Mouse (Mus musculus): ENCODE results near the gene Lamb3.

The Lamb3 gene

DNA sequence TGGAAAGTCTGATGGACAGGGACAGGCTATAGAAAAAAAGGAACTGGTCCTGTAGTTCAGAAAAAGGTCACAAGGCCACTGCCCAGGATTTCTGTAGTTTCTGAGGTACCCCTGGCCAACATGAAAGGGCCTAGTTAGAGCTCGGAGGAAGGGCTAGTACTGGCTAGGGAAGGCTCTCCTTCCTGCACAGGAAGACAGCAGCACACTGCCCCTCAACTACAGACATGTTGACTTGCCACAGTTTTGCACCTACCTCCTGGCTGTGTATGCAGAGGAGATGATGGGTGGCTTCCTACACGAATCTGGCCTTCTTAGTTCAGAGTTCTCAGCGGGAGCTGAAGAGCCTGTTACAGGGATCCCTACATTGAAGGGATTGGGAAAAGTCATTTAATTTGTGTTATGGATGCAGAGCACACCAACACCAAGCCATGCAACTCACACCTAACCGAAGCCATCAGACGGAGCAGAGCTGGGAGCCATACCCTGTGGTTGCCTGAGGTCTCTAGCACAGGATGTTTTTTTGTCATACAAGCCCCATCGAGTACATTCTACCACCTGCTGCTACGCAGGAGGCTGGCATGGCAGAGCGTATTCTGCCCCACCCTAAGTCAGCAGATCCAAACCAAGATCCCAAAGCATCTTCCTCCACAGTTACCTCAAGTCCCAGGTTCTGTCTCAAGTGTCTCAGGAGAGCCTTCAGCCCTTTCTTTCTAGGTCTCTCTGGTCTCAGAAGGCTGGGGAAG, 6.7 kb upstream of the Lamb3 start:
- DNase-seq (ENCODE audit: low read depth, low spot score), result no peak

DNA sequence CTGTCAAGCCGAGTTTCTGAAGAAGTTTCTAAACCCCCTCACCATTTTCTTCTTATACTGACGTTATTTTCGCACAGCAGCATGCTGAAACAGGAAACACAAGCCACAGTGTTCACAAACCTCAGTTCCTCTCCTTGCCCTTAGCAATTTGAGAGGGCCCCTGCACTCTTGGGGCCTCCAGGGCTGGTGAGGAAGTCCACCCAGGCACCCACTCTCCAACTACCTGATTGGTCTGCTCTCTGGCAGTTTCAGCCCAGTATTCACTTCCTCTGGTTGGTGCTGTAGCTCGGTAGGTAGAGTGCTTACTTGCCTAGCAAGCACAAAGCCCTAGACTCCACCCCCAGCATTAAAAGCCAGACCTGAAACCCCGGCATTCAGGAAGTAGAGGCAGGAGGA, 6.1 kb upstream of the Lamb3 start, which contains the start of gene Traf3ip3:
Gene Traf3ip3, minus strand, starts transcription at position 321 of the 396 bp plus-strand sequence.
- DNase-seq (ENCODE audit: low read depth, low spot score), result no peak

DNA sequence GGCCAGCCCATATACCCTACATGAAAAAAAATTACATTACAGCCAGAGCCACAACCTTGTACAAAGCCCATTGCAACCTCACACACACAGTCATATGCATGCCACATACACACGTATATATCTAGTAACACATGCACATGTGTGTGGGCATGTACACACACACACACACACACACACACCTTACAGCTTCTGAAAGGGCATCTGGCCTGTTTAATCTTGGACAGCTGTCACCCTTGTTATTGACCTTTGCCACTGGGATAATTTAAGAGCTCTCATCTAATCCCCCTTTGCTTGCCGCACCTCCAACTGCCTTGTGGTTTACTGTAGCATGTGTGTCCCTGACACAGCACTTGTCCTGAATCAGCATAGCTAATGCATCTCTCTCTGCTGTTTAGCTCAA, 3.7 kb upstream of the Lamb3 start:
- no peak for DNase-seq (ENCODE audit: low read depth, low spot score)

DNA sequence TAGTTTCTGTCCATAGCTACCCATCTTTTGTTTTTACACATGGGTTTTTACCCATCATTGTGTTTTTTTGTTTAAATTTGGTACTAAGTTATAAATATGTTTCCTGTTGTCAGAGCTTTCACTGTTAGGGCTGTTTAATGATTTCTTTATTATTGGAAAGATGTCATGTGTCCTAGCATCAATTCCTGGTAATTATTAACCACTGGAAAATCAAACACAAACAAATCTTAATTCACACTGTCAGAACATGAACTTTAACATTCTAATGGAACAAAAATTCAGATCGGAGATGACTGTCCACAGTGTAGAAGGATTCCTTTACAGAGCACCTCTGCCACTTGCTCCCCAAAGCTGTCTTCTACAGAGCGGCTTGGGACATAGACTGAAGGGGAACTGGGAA, 2.1 kb upstream of the Lamb3 start:
- DNase-seq (ENCODE audit: low read depth, low spot score), result no peak

DNA sequence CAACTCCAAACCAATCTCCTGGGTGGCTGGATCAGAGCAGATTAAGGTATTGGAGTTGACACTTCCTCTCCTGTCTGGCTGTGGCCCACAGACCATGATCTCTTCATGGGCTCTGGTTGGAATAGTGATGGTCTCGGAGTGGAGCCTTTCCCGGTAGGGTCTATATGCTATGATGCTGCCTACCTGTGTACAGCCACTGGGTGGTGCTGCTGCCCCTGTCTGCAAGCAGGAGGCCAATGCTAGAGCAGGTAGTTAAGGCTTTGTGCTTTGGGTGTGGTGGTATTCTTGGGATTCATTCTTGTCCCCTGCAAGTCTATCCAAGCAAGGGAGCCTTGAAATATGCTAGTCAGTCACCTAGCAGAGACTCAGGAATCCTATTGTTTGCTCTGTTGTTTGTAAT, 679 bp downstream of the Lamb3 start:
- DNase-seq (ENCODE audit: low read depth, low spot score), result no peak

DNA sequence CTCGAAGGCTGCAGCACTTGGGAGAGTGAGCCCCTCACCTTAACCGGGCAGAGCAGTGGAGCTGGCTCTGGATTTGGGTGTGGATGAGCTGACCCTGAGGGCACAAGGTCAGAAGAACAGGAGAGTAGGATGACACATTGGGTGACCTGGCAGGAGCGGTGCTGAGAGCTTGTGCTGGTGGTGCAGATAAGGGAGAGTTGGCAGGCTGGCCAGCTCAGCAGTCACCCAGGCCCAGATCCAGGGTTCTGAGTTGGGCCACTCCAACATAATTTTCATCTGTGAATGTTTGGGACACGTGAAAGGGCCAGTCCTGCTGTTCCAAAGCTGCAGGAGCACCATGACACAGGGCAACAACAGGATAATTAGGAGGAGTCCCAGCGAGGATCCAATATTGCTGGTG, 3.9 kb downstream of the Lamb3 start:
- DNase-seq (ENCODE audit: low read depth, low spot score), result no peak

DNA sequence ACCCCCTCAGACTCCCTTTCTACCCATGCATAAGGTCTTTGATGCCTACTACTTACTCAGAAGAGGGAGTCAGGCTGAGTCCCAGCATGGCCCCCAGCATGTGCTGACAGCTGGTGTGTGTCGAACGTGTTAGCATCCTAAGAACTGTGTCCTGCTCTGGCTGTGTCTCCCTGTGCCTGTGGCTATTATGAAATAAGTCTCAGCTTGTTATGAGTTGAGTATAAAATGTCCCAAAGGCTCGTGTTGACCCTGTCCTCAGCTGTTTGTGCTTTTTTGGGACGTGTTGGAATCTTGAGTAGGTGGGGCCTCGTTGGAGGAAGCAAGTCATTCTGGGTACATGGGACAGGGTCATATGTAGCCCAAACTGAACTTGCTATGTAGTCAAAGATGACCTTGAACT, 6.6 kb downstream of the Lamb3 start:
- no peak for DNase-seq (ENCODE audit: low read depth, low spot score)

DNA sequence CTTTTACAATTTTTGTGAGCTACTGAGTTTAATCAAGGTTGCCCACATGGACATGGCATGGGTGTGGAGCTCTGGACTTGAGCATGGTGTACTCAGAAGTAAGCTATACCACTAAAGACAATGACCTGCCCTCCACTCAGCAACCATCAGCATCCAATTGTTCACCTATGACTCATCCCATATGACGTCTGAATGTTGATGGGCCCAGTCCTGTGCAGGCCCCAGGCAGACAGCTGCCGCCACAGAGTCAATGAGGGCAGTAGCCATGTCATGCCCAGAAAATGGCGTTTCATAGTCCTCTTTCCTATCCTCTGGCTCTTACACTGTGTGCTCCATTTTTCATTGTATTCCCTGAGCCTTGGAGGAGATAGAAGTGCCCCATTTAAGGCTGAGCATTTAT, 8.5 kb downstream of the Lamb3 start:
- DNase-seq (ENCODE audit: low read depth, low spot score), result no peak

DNA sequence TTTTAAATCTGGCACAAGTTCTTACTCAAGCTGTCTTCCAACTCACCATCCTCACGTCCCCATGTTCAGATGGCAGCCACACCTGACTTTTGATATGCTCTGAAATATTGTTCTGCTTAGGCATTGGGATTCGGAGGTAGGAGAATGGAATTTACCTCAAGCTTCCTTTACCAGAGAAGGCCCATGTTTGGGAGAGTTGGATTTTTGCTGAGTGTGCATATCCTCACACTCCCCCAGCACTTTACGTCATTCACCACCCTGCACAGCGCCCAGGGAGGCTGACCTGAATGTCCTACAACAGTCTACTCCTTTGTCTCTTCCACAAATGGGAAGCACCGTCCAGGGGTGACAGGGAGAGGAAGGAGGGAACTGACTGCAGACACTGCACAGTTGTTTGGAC, 12.9 kb downstream of the Lamb3 start:
- DNase-seq (ENCODE audit: low read depth, low spot score), result no peak

DNA sequence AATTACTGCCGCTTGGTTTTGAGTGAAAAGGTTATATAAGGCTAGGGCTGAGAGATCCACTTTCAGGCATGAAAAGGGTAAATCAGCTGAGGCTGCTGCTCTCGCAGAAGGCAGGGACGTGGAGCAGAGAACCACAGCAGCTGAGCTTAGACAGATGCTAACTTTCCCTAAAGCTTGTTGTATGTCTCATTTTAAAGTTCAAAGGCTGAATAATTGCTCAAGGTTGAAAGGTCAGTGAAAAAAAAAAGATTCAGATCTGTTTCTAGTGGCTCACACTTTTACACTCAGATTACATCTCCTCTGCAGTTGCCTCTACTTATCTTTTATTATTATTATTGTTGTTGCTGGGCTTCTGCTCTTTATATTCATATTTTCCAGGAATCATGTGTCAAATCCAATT, 18.0 kb downstream of the Lamb3 start:
- DNase-seq (ENCODE audit: low read depth, low spot score), result no peak

DNA sequence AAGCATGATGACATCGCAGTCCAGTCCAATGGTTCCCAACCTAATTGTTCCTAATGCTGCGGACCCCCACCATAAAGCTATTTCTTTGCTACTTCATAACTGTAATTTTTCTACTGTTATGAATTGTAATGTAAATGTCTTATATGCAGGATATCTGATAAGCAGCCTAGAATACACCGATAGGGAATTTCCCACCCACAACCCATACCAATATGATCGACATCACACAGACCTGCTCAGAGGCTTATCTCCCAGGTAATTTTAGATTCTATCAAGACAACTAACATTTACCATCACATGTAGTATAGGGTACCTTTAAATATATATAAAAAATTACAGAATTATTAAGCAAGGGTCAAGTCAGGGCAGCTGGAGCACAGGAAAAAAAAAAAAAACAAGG, 18.6 kb downstream of the Lamb3 start:
- DNase-seq (ENCODE audit: low read depth, low spot score), result no peak

DNA sequence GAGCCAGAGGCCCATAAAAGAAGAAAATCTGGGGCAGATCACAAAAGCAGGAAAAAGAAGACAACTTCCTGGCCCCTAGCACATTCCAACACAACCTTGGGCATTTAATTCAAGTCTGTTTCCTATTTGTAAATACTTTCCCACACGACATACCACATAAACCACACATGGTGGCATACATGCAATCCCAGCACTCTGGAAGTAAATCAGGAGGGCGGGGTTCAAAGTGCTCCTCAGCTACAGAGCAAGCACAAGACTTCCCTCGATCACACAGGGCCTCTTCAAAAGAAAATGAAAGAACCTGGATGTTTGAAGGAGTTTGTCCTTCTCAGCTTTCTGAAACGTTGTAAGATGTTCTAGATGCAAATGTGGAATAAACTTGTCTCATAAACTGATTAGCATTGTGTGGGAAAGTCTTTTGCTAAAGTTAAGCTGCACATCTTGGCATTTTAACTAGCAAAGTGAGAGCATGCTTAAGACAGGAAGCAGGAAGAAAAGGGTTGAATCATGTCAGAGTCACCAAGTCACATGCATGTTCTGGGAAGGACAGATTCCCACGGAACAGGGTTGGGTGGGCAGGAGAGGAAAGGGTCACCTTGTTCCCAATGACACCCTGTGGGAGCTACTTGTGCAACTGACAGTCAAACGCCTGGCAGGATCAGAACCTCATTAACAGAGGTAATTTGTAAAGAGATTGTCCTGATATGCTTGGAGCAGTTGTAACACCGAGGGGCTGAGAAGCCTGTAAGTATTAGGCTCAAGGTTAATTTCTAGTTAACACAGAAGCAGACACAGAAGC, 19.4 kb downstream of the Lamb3 start:
- no peak for DNase-seq (ENCODE audit: low read depth, low spot score)

DNA sequence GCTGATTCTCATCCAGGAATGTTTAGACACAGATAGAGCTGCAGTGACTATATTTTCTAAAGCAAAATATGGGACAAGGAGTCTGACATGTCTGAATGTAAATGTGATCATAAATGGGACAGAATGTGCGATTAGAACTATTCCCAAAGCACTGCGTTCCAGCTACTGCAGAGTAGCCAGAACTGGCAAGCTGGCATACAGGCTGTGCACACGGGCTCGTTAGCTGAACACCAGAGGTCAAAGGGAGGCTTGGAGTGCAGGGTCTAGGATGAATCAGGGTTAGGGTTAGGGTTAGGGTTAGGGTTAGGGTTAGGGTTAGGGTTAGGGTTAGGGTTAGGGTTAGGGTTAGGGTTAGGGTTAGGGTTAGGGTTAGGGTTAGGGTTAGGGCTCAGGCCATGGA, 20.0 kb downstream of the Lamb3 start:
- DNase-seq (ENCODE audit: low read depth, low spot score), result no peak

DNA sequence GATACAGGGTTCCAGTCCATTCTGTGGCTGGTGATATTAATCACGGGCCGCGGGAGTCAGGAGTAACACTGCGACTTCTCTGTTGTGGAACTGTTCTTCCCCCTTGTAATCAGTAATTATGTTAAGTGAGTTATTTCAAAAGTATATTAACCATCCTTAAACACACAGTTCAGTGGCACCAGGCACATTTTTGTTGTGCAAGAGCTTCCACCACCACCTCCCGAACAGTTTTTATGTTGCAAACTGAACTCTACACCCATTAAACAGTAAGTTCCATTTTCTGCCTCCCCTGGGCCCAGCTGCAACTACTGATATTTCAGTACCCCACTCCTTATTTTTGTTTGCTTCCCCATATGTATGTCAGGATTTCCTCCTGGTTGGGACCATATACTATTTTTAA, 22.1 kb downstream of the Lamb3 start:
- DNase-seq (ENCODE audit: low read depth, low spot score), result no peak

DNA sequence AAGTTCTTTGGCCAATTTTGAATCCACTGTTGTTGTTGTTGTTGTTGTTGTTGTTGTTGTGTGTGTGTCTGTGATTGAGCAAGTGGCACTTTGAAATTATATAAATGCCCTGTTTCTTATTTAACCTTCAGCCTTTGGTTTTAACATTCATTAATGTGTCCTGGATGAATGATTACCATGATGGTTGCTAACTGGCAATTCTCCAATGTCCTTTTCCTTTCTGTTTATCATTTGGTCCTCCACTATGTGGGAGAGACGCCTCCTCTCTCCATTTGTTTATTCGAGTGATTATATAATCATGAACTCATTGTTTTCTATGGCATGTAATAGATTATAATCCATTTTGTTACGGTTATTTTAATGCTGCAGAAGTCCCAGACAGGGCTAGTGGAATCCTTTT, 23.0 kb downstream of the Lamb3 start:
- DNase-seq (ENCODE audit: low read depth, low spot score), result no peak

DNA sequence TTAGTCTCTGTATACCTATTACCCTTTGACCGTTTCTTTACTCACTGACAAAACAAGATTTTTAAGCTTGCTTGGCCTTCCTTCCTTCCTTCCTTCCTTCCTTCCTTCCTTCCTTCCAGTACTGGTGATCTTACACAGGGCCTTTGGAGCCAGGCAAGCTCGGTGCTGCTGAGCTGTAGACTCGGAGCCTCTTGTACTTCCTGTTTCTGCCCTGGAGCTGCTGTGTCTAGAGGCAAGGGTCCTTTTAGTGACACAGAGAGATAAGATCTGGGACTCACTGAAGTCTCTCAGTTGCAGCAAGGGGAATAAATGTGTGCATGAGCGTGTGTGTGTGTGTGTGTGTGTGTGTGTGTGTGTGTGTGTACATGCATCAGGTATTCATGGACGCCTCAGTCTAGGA, 23.4 kb downstream of the Lamb3 start:
- DNase-seq (ENCODE audit: low read depth, low spot score), result no peak

DNA sequence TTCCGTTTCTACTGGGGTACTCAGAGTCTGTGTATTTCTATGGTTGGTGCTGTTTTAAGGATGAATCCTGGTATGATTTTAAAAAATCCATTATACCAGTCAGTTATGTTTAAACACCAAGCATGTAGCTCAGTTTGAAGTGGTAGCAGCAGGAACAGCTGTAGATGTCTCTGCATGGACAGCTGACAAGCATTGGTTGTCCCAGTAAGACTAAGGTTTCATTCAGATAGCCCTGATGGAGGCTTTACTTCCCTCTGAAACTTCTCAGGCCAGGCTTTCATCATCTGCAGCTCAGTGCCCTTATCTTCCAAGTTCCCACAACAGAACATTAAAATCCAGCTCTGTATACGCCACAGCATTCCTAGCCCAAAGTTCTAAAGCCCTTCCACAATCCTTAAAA, 25.2 kb downstream of the Lamb3 start:
- no peak for DNase-seq (ENCODE audit: low read depth, low spot score)

DNA sequence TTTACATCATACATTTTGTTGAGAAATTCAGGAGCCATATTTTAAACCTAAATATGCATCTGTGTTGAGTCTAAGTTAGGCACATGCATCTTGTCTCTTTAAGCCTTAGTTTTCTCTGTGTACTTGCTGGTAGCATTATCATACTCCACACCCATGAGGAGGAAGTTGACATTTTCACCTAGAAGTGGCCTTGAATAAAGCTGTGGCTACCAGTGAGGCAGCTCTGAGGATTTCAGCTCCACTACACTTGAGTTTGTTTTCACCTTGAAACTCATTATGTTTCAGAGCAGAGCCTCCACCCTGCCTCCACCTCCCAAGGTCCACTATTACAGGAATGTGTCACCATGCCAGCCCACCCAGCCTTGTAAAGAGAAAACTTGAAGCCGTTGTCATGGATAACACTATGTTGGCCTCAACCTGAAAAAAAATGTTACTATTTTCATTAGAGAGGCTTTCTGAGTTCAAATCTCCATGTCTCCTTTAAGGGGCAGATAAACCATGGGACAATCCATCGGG, 26.7 kb downstream of the Lamb3 start:
- DNase-seq (ENCODE audit: low read depth, low spot score), result no peak

DNA sequence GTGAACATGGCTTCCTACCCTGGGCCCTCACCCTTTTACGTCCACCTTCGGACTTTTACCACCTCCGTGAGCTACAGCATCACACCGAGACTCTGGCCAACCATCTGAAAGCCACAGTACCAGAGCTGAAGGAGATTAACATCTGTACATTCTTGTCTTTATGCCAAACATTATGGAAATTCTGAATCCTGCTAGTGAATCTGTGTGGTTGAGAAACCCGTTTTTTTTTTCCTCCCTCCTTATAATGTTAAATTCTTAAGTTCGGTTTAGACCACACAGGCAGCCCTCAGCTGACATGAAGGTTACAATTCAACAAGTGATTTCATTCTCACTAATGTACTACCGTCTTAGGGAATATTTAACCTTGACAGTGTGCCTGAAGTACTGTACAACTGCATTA, 27.4 kb downstream of the Lamb3 start:
- DNase-seq (ENCODE audit: low read depth, low spot score), result no peak

DNA sequence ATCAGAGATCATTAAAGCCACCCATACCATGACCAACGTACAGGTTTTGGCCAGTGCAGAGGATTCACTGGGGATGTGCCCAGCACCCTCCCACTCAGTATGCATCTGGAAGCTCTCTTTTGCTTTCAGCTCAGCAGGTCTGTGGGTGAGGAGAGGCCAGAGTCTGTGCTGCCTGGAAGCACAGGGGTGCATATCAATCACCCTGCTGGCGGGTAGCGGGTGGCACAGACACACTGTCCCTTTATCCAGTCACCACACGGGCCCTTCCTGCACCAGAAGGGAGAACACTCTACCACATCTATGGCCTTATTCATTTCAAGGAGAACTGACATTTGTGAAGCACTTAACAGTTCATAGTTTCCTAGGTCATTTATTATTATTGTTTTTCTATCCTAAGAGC, 30.9 kb downstream of the Lamb3 start:
- no peak for DNase-seq (ENCODE audit: low read depth, low spot score)

DNA sequence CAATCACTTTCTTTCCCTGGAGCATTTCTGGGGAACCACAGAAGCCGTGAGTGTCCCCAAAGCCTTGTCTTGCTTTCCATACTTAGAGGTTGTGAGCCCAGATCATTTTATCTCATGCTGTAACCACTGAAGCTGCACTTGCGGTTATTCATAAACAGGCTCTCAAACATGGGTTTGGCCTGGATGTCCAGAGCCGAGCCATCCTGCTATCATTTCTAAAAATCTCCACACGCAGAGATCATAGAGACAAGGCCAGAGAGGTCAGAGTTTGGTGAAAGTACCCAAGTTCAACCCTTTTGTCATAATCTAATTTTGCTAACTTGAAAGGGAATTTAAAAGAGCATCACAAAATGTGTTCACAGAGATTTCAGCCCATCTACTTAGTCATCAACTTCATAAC, 33.9 kb downstream of the Lamb3 start:
- no peak for DNase-seq (ENCODE audit: low read depth, low spot score)

DNA sequence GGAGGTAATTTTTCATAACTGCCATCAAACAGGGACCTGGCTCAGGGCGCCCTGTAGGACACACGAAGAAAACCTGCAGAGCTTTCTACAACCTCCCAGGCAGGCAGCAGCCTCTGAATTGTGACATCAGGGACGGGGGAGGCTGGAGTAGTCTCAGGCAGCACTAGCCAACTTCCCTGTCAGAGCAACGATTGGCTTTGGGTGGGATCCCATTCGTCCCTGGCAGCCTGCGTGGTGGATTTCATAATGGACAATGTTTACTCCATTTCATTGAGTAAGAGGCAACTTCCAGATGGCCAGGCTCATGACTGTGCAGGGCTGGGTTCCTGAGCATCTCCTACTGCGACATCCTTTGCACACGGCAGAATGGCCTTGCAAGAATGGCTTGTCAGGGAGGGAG, 34.7 kb downstream of the Lamb3 start:
- DNase-seq (ENCODE audit: low read depth, low spot score), result no peak

DNA sequence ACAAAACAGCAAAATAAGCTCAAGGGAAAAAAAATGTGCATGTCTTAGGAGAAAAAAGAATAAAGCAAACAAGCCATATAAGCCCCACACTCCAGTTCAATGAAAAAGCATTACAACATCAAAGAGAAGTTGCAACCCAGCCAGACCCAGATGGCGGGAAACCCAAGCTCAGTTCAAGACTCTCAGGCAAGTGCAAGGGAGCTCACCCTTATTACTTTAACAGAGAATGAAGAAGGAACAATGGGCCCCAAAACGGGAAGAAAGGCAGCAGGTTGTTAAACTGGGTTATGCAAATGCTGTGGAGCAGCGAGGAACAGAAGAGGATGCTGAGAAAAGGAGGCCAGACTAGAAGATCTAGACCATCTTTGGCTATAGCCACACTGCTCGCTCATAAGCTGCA, 35.4 kb downstream of the Lamb3 start:
- no peak for DNase-seq (ENCODE audit: low read depth, low spot score)

Data from c-Kit-negative CD71-positive TER-119-positive erythroid progenitor cells, embryonic 14.5 days (primary cell).